Mouse (Mus musculus) left cerebral cortex, postnatal 25 days (tissue): ENCODE measurements around the gene Magoh. TPM values are rescaled to one million over a fixed set of nuclear protein-coding genes. Genes with fewer than 3 reads are reported as not detected.

ENCODE experiments used
- DNase-seq, 2 experiments: peaks; one replicate each; pipeline ENCODE4 v3.0.0; 2022; ENCODE audit warnings: low spot score in 2 of 2, mixed read lengths in 1 of 2
- intact Hi-C: fragments of 180-260 bp; cut with DNase I; formaldehyde crosslinking; loops from one replicate; pipeline ENCODE4 v1.15.1; 2025
- total RNA-seq, 2 experiments: library from RNA; stranded (reverse); gene quantifications; 2 replicates each; pipeline ENCODE4 v1.2.3; 2021

The Magoh gene
- total RNA-seq, 2 experiments from 2014 or later = 36.1 to 38.8 TPM

DNA sequence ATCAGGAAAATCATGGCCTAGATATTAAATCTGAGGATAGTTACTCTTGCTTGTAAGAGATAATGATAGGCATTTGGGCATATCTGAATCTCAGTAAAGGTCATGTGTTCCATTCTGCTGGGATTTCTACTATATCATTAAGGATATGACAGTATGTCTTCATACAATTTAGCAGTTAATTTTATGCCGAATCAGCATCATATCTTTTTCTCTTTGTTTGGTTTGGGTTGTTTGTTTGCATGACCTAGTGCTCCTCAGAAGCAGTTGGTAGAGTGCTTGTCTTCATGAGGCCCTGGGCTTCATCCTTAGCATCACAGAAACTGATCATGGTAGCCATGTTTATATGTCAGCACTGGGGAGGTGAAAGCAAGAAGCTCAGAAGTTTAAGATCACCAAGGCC, 2.1 kb downstream of the Magoh start:
- intact Hi-C loops = no loop called here
- no peak for DNase-seq

DNA sequence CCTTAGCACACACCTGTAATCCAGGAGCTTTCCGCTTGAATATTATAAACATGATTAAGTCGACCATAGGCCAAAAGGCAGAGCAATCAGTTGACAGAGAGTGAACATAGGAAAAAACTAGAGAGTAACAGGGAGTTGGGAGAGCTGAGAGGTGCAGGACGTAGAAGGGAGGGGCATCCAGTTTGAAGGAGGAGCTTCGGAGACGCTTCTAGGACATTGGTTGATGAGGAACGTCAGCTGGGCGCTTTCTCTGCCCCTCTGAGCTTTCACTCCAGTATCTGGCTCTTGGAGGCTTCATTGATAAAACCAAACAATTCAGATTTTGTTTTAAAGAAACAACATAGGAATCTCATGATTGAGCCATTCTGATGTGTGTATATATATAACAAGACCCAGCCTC, 6.8 kb downstream of the Magoh start:
- intact Hi-C loops = no loop called here
- DNase-seq = no peak

DNA sequence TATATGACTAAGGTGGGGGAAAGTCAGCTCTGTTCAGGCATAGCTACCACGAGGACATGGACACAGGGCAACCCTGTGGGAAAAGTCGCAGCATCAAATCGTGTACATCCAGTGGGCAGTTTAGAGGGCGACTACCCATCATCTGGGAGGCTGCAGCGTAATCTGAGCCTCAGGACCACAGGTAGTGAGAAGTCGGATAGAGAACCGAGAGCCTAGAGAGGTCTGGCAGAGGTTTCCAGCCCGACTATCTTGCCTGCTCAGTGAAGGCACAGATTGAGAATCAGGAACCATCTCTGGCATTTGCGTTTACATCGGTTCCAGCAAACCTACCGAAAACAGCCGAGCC, 9.8 kb downstream of the Magoh start:
- intact Hi-C loops = loop anchor here (1.0 kb wide), 1 partner anchor 10 kb away; the partner anchor contains the start of gene Magoh

DNA sequence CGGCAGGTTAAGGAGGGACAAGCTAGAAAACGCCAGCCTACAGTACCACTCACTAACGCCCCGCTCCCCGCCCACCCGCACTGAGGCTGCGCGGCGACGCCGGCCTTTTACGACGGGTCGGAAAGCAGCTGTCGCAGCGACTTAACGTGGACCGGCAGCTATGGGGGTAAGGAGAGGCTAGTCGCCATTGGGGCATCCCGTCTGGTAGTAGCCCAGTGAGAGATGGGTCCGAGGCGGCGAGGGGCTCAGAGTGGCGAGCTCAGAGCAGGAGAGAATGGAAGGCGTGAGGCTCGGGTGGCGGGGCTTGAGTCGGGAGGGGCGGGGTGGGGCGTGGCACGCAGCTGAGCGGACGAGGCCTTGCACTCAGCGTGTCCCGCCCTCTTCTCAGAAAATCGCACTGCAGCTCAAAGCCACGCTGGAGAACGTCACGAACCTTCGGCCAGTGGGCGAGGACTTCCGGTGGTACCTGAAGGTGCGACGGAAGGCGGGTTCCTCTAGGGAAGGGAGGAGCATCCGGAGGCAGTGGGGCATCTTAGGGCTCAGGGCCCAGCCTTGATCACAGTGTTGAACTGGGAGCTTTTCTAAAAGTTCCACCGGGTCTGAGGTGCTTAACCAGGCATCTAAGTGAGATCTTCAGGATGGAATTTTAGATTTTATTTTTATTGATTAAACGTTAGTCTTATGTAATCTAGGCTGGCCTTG, 10.3 kb downstream of the Magoh start, which contains the start of gene 0610037L13Rik:
TSS of gene 0610037L13Rik (plus strand) at position 83 of the 702 bp plus-strand sequence.
- intact Hi-C loops = loop anchor here (1.0 to 5.0 kb wide), 3 partner anchors 11 to 437 kb away; partner anchors contain the start of genes Coa7 and Magoh
- DNase-seq = peak; percentile 94 to 98

More for the DNA sequence above, 9.8 kb downstream of the Magoh start:
- no peak for DNase-seq

DNA sequence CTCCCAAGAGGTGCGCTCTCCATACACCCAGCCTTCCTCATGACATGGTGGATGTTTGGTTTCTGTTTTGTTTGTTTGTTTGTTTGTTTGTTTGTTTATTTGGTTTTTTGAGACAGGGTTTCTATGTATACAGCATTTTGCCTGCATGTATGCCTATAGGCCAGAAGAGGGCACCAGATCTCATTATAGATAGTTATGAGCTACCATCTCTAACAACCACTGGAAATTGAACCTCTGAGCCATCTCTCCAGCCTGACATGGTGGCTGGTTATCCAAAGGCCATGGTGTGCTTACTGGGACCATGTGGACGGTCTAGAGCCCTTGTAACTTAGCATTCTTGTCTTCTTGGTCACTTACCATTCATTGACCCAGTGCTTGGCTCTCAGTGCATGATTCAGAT, 13.1 kb downstream of the Magoh start:
- no peak for DNase-seq
- intact Hi-C loops = loop anchor here (5.0 kb wide), 1 partner anchor 435 kb away; the partner anchor contains the start of gene Coa7

DNA sequence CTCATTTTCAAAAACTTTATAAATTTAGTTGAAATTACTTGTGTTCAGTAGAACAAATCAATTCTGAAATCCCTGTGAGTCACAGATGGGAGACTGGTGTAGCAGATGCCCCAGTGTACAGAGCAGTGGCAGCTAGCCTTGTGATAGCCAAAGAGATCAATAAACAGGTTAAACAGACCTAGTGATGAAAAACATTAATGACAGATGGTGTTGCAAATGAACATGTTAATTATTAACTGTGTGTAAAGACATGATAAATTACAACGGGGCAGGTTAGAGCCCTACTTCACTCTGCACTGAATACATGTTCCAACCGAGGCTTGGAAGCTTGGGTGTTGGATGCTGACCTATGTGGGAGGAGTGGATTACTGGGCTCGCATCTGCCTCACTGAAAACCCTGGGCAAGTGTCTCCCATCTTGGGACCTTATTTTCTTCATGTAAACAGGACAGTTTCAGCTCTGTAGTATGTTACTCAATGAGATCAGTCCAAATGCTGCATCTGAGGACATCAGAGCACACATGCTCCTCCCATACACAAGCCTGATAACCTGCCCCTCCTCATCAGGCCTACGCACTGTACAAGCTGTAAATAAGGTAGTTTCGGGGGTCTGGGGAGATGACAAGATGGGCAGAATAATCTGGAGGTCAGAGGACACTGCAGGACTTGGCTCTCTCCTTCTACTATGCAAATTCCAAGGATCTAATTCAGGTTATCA, 19.8 kb downstream of the Magoh start:
- intact Hi-C loops = no loop called here
- no peak for DNase-seq

DNA sequence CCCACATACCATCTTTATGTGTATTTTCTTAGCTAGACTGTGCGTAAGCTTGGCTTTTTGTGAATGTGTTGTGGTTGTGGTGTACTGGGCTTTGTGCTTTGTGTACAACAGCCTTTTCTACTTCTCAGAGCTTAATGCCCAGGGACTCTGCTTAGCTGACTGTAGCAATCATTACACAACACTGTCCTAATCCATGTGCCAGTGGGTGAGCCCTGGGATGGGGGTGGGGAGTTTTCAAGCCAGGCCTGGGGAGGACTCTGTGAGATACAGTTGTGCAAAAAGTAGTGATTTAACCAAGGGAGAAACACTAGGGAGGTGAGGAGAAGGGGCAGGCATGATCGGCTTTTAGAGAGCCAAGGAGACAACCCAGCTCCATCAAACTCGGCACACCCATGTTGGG, 20.7 kb downstream of the Magoh start:
- intact Hi-C loops = no loop called here
- no peak for DNase-seq

DNA sequence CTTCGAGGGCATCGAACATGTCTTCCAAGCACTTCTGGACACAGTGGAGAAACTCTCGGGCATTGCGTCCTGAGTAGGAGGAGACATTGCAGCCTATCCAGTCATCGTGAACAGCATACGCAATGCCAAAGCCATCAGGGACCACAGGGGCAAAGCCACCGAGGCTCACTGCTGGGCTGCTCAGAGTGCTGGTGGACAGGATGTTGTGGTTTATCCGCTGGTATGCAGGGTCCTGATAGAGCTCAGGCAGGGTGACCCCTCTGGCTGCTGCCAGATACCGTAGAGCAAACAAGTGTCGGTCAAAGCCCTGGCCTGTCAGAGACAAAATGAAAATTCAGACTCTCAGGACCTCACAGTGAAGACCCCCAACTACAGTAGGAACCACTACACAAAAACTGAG, 24.7 kb downstream of the Magoh start:
- intact Hi-C loops = no loop called here
- DNase-seq = no peak

DNA sequence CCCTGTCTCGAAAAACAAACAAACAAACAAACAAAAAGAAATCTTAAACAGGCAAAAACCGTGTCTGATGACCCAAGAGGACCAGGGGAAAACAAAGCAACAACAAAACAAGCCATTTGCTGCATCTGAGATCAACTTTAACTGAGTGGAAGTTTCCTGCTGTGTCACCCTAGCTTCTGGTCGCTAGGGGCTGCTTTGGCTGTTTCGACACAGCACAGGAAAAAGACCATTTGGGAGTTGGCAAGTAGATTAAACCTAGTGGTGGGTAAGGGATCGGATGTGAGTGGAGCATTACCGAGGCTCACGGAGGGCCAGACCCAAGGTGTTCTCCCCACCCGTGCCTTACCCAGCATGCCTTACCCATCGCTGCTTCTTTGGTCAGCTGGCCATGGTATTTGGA, 27.0 kb downstream of the Magoh start:
- intact Hi-C loops = no loop called here
- no peak for DNase-seq

DNA sequence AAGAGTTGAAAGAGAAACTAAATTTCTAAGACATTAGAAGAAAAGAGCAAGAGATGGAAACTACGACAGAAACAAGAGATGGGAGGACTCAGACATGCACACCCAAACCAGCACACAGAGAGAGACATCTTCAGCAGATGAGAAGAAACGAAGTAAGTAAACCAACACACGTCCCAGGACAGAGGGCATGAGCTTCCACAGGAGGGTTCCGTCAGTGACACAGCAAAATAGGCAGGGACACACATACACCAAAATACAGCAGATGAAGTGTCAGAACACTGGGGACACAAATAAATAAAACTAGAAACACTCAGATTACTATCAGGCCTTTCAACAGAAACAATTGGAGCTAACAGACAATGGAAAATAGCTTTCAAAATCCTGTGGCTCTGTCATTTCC, 30.5 kb downstream of the Magoh start:
- intact Hi-C loops = no loop called here
- DNase-seq = no peak

DNA sequence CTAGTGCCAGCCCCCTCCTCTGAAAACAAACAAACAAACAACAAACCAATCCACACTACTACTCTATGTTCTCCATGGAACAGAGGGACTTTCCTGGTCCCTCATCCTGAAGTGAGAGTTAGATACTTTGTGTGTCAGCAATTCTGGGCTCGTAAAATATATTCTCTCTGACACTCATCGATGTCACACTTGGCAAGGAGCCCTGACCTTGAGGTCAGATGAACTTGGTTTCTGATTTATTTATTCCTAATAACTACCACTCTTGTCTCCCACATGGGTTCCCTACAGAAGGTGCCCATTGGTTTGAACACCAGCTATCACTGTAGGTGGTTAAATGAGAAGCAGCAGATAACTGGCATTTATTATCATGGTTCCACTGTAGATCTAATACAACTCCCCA, 40.8 kb downstream of the Magoh start:
- intact Hi-C loops = no loop called here
- DNase-seq = no peak

DNA sequence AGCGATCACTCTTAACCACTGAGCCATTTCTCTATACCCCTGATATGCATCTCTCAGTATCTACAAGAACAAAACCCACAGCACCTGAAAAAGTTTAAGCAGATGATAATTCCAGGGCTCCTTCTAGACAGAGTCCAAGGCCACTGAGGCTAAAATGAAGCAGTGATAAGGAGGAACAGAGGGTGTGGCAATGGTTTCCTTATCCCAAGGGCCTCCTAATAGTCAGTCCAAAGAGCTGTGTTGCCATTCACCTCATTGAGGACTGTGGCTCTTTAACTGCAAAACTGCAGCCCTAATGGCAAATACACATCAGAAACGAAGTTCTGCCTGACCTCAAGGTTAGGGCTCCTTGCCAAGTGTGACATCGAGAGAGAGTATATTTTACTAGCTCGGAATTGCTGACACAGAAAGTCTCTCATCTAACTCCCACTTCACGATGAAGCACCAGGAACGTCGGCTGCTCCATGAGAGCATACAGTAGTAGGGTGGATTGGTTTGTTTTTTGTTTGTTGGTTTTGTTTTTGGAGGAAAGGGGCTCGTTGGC, 41.7 kb downstream of the Magoh start:
- intact Hi-C loops = no loop called here
- DNase-seq = no peak

DNA sequence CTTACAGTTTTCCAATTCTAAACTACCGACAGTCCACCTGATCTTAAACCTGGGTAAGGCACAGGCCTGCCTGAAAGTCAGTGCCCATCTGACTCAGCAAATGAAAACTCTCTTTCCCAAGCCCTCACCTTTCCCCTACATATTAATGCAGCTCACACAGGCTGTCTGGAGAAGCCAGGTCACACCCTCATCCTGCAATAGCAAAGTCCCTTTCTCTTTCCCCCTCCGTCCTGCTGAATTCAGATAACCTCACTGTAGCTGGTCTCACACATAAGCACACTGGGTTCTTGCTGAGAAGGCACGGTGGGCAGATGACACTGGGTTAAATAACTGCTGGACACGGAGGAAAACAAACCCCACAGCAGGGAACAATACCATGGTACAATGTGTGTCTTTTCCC, 42.4 kb downstream of the Magoh start:
- DNase-seq = no peak
- intact Hi-C loops = no loop called here

DNA sequence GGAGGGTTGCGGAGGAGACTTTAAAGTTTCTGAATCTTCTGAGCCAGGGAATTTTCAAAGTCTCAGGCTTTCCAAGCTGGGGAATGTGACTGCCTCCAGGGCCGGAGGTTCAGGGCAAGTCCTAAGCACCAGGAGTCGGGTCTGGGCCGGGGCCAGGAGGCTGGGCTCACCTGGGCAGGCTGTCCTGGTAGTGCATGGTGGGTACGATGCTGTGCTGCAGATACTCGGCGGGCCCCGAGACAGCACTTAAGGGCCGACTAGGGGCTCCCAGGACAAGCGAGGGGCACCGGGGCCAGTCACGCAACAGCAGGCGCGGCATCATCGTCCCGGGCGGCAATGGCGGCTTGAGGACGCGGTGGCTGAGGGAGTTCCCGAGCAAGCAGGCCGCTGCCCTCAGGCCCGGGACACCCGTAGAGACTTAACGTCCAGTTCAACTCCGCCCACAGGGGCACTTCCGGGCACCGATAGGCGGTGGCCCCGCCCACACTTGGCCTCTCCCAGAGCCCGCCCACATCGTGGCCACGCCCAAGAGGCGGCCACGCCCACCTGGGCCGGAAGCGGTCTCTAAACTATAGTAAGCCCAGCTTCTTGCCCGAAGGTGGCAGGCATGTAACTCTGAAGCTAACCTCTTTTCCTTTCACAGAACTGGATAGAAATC, 43.7 kb downstream of the Magoh start, which contains the start of gene Cpt2:
TSS of gene Cpt2 (minus strand) at position 466 of the 658 bp plus-strand sequence.
- peak; percentile 75 to 77 for DNase-seq
- intact Hi-C loops = no loop called here

DNA sequence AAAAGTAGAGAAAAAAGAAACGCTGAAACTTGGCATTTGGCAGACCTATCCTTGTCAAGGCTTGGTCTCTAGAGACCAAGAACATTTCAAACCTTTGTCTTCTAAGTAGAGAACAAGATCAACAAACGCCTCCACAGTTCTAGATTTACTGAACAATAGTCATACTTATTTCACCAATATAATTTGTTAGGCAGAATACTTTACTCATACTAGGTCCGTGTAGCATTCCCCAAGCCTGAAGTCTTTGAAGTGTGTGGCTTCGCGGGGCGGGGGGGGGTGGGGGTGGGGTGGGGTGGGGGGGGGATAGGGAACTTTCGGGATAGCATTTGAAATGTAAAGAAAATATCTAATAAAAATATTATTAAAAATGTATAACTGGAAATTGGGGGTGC, 44.2 kb downstream of the Magoh start:
- intact Hi-C loops = no loop called here
- no peak for DNase-seq

DNA sequence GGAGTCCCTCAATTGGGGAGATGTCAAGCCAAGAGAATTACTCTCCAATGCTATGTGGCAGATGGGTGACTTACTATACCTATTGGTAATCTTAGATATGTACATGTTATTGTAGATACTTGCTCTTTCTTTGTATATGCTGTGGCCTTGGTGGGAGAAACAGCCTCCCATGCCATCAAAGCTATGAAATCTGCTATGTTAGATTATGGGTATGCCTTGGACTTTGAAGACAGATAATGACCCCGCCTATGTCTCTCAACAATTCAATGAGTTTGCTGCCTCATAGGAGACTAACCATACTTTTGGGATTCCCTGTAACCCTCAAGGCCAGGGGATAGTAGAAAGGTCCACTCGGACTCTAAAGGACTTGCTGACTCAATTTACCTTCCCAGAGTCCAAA, 48.7 kb downstream of the Magoh start:
- intact Hi-C loops = no loop called here
- no peak for DNase-seq

DNA sequence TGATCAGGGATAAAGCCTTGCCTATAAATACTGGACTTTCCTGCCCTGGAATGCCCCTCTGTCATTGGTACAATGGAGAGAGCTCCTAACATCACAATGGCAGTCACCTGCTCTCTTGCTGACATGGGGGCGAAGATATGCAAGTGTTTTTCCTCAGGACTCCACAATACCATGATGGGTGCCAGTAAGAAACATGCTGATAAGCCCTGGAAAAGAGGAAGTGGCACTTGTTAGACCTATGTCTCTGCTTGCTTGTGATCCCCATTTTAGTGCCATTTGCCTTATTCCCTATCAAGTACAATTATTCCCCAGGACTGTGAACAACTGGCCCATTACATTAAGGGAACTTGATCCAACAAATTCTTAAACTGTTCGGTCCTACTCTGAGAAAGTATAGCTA, 49.2 kb downstream of the Magoh start:
- intact Hi-C loops = no loop called here
- DNase-seq = no peak

DNA sequence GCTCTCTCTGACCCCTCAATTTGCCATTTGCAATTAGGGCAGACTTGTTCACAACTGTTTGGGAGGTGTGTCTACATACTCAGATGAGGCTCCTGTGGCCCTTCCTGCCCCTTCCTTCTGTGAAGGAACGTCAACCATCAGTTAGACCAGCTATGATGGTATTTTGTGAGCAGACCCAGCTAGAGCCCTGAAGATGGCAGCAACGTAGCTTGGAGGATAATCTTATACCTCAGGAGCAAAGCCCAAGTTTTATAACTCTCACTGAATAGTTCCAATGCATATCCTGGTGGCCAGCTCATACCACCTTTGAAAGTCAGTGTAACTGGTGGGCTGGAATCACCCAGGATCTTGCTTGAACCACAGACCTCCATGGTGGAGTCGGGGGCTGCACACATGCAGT, 51.9 kb downstream of the Magoh start:
- intact Hi-C loops = no loop called here
- DNase-seq = peak in 1 of 2 experiments; percentile 33

DNA sequence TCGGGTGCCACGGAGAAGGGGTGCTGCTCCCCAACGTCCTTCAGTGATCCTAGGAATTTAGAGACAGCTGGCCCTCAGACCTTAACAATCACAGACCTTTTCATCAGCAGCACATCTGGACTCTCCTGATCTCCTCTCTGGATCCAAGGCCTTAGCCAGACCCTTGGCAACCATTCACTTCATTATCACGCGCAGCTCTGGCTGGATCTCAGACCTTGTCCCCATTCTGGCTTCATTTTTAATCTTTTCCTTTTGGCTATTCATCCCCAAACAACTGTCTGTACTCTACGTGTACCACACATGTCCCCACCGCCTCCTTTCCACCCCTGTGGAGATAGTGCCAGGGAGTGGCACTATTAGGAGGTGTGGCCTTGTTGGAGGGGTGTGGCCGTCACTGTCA, 53.7 kb downstream of the Magoh start:
- no peak for DNase-seq
- intact Hi-C loops = no loop called here

DNA sequence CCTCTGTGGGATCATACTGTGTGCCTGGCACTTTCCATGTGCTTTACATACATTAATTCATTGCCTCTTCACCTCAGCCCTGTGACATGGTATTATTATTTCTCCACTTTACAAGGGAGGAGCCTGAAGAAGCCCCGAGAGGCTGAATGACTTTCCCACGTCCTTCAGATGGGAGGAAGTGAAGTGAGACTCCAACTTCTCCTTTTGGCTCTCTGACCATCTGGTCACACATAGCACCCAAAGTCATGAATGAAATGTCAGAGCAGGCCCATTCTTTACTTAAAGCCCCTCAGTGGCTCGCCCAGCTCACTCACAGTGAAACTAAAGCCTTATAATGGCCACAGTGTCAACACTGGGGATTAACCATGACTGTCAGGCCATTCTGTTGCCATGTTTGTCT, 55.7 kb downstream of the Magoh start:
- intact Hi-C loops = loop anchor here (5.0 kb wide), 3 partner anchors 137 to 392 kb away; partner anchors contain the start of gene Coa7

More for the DNA sequence above, 55.7 kb downstream of the Magoh start:
- DNase-seq = no peak
